Mouse (Mus musculus) neural tube, embryonic 14.5 days (tissue): ENCODE data around the gene Brd1. TPM values are rescaled to one million over a fixed set of nuclear protein-coding genes. Genes with fewer than 3 reads are reported as not detected.
"Not testable (repeated sequence)": the region's sequence is repeated elsewhere in the genome, so short reads cannot be mapped to it uniquely, and the experiment has no call there.

Source experiments
- ATAC-seq: fragments of 200-750 bp; cut with Nextera tagmentation; 2 replicates; pipeline ENCODE4 v1.8.0; 2017; ENCODE audit warnings: low read depth, mild to moderate bottlenecking, moderate TSS enrichment, moderate library complexity
- H3K27ac ChIP-seq: fragments of 300-500 bp; sonication (generic); 2 replicates; pipeline ENCODE4 v1.5.1; 2014; ENCODE audit warnings: low read depth, mild to moderate bottlenecking, control low read depth, low read length, moderate library complexity, mixed read lengths
- H3K27me3 ChIP-seq: fragments of 300-500 bp; sonication (generic); 2 replicates; pipeline ENCODE4 v1.6.1; 2014; ENCODE audit warnings: low read length; ENCODE audit not compliant: control insufficient read depth, insufficient read depth
- H3K36me3 ChIP-seq: fragments of 300-500 bp; sonication (generic); 2 replicates; pipeline ENCODE4 v1.6.1; 2014; ENCODE audit warnings: low read length, mixed read lengths; ENCODE audit not compliant: control insufficient read depth, insufficient read depth
- H3K4me1 ChIP-seq: fragments of 300-500 bp; sonication (generic); 2 replicates; pipeline ENCODE4 v1.6.1; 2014; ENCODE audit warnings: low read length; ENCODE audit not compliant: control insufficient read depth, insufficient read depth
- H3K4me2 ChIP-seq: fragments of 300-500 bp; sonication (generic); 2 replicates; pipeline ENCODE4 v1.6.1; 2014; ENCODE audit warnings: mild to moderate bottlenecking, low read depth, low read length, control low read depth
- H3K4me3 ChIP-seq: fragments of 300-500 bp; sonication (generic); 2 replicates; pipeline ENCODE4 v1.5.1; 2014; ENCODE audit warnings: low read depth, low read length, control low read depth, mixed read lengths
- H3K9ac ChIP-seq: fragments of 300-500 bp; sonication (generic); replicated peaks from 2 replicates; pipeline ENCODE4 v1.6.1; 2014; ENCODE audit warnings: low read depth, mild to moderate bottlenecking, control low read depth, low read length, mixed read lengths
- H3K9me3 ChIP-seq: fragments of 300-500 bp; sonication (generic); 2 replicates; pipeline ENCODE4 v1.6.1; 2016; ENCODE audit warnings: low read length; ENCODE audit not compliant: control insufficient read depth
- WGBS: fragments of 180-500 bp; shearing (Covaris S2); extraction: QIAGEN DNeasy Blood & Tissue Kit; methylation state at CpG from one replicate; pipeline ENCODE4 v1.1.7; 2014; 5-methylcytosine and 5-hydroxymethylcytosine counted together
- polyA plus RNA-seq: library from polyadenylated mRNA; unstranded; fragments of >200 nt; fragmentation: Nextera tagmentation; extraction: Ambion mirVana; gene quantifications from 2 replicates; pipeline ENCODE4 v1.2.1, GENCODE M21; 2014

Gene Brd1
- polyA plus RNA-seq, 1 experiment from 2014 or later: 20.2 TPM

DNA sequence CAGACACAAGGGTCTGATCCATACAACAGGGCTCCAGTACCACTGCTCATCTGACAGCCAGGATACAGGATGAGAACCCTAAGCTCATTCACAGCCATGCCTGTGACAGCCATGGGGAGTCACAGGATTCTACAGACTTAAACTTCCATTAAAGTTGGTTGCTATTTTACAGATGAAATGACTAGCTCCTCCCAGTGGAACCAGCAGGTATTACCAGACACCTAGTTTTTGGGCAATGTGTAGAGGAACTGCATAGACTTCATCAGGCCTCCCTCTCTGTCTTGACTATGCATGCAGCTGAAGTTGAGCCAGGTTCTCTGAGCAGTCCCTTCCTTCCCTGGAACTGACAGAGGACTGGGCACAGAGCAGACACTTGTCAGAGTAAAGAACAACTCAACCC, 17.7 kb downstream of the Brd1 start:
- no peak for ATAC-seq
- Histone ChIP-seq H3K27ac (no peak overlapping the region), H3K36me3 (peaks cover 42% of the 10 kb centered on the region), H3K4me3 (no peak overlapping the region), H3K9ac (no peak overlapping the region), H3K4me1 (0 out of 2 replicates have a peak, but pooled peaks cover 9% of the 10 kb centered on the region), H3K4me2 (no peak overlapping the region), H3K9me3 (no peaks in the 10 kb centered on the region), H3K27me3 (no peaks in the 10 kb centered on the region)

DNA sequence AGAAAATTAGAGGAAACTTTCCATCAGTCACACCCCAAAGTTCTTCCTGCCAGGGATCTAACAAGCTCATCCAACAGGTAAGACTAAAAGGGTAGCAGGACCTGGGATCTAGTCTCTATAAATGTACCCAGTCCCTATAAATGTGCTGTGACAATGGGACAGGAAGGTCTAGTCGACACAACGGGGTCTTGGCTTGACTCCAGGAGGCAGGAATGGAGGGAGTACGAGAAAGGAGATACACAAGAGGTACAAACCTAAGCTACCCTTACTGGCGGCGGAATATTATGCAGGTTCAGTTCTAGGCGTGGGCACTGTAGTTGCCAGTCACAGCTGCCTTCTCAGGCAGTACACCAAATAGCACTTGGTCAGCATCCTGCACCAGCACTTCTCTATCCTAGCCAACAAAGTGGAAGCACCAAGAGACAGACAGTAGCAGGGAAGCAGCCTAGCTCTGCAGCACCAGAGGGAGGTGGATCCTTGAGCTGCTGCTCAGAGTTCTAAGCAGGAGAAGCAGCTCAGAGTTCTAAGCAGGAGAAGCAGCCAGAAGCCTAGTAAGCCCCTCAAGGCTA, 19.9 kb downstream of the Brd1 start:
- Histone ChIP-seq H3K4me1 (0 out of 2 replicates have a peak, but pooled peaks cover 9% of the 10 kb centered on the region), H3K9me3 (no peaks in the 10 kb centered on the region), H3K4me2 (no peak overlapping the region), H3K27me3 (no peaks in the 10 kb centered on the region), H3K4me3 (no peak overlapping the region), H3K27ac (no peak overlapping the region), H3K36me3 (peaks cover 54% of the 10 kb centered on the region), H3K9ac (no peak overlapping the region)
- no peak for ATAC-seq
- WGBS: 89% methylated on average over 6 of the region's 6 CpGs

DNA sequence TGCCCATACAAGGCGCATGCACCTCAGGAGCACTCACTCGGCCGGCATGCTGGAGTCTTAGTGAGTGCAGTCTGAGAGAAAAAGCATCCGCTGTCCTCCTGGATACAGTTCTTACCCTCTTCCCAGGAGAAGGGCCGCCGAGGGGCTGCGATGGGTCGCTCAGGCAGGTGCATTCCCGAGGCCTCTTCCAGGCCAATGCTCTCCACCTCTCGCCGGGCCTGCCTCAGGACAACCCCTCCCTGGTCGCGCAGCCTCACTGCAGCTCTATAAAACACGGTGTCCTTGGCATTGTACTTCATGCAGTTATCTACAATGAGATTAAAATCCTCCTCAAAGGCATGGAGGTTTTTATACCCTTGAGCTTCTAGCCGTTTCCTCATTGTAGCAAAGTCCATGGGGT, 21.5 kb downstream of the Brd1 start:
- H3K9ac ChIP-seq: no peak overlapping the region
- H3K4me1 ChIP-seq: 0 out of 2 replicates have a peak, but pooled peaks cover 3% of the 10 kb centered on the region
- H3K4me2 ChIP-seq: no peak overlapping the region
- no peaks in the 10 kb centered on the region for H3K27me3 ChIP-seq
- no peak for ATAC-seq
- peaks cover 65% of the 10 kb centered on the region for H3K36me3 ChIP-seq
- 95% methylated on average over 15 of the region's 15 CpGs for WGBS
- H3K9me3 ChIP-seq: no peaks in the 10 kb centered on the region
- H3K4me3 ChIP-seq: no peak overlapping the region
- no peak overlapping the region for H3K27ac ChIP-seq

DNA sequence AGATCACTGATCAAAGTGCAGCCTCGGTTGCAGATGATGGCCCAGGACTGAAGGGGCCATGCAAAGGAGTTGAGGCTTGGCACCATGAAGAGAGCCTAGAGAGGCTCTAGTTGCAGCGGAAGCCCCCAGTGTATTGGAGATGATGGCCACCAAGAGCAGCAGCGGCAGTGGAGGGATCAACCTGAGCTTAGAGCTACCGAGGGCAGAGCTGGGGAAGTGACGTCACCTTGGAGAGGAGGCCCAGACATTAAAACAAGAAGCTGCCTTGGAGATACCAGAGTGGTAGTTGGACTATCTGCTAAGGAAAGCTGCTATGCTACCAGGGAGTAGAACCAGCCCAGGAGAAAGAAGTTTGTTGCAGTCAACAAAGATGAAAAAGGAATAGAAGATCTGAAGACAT, 24.2 kb downstream of the Brd1 start:
- Histone ChIP-seq H3K9me3 (no peaks in the 10 kb centered on the region), H3K9ac (no peak overlapping the region), H3K4me3 (no peak overlapping the region), H3K36me3 (peaks cover 76% of the 10 kb centered on the region), H3K27ac (no peak overlapping the region), H3K27me3 (no peaks in the 10 kb centered on the region), H3K4me2 (no peak overlapping the region), H3K4me1 (no peaks in the 10 kb centered on the region)
- no peak for ATAC-seq
- WGBS: 91% methylated on average over 5 of the region's 5 CpGs

DNA sequence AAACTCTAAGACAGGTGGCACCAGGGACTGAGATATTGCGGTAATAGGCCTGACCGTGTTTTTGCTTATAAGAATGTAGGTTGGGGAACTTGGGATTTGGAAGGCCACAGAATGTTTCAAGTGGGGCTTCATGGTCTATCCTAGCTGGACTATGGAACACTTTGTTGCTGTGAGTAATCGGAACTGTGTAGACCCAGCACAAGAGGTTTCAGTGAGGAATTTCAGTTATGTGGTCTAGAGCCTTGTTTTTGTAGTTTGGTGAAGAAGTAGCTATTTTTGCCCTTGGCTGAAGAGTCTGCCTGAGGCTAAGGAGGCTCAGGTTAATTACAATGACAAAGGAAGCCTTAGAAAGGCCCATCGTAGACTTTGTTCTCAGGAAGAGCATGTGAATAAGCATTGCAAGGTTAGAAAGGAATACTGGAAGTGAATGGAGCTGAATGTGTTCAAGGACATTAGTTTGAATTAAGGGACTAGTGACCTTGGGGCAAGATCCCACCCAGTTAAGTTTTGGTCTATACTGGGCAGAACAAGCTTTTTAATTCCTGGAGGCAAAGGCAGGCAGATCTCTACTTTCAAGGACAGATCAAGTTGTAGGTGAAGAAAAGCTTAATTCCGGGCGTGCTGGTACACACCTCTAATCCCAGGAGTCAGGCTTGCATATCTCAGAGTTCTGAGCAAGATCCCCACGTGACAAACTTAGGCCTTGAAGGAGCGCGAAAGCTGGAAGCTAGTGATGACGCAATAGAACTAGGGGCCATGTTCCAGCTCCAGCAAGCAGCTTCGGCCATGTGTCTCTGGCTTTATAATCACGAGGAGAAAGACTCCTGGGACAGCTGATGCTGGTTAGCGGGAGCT, 25.1 kb downstream of the Brd1 start:
- no peak for ATAC-seq
- Histone ChIP-seq H3K4me2 (no peak overlapping the region), H3K27ac (no peak overlapping the region), H3K27me3 (no peaks in the 10 kb centered on the region), H3K9me3 (no peaks in the 10 kb centered on the region), H3K4me1 (no peaks in the 10 kb centered on the region), H3K4me3 (no peak overlapping the region), H3K9ac (no peak overlapping the region), H3K36me3 (peaks cover 84% of the 10 kb centered on the region)
- 80% methylated on average over 13 of the region's 13 CpGs for WGBS

DNA sequence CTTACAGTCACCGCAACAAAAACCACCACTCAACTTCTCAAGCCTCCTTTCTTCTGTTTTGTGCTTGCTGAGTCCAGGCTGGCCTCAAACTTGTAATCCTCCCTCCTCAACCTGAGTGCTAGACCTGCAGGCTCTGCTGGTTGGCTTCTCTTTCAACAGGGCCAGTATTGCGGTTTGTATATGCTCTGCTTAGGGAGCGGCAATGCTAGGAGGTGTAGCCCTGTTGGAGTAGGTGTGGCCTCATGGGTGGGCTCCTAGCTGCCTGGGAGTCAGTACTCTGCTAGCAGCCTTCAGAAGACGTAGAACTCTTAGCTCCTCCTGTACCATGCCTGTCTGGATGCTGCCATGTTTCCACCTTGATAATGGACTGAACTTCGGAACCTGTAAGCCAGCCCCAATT, 25.8 kb downstream of the Brd1 start:
- WGBS: 90% methylated on average over 5 of the region's 5 CpGs

DNA sequence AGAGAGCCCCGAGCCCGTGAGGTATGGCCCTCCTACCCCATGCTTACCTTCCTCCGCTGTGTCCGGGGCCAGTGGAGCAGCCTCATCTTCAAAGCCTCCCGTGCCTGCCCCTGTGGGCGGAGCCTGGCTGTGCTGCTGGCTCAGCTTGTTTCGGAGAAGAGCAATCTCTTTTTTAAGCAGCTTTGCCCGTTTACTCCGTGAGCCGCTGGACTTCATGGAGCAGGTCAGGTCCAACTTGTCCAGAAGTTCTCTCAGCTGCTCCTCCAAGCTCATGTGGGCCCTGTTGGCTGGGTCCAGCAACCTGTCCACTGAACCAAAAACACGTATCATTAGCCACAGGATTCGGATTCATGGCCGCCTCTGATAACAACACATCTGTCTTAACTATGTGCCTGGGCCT, 27.0 kb downstream of the Brd1 start:
- H3K4me2 ChIP-seq, H3K4me1 ChIP-seq, H3K27ac ChIP-seq, H3K4me3 ChIP-seq, H3K27me3 ChIP-seq, H3K9me3 ChIP-seq, H3K9ac ChIP-seq, ATAC-seq: not testable (repeated sequence)
- WGBS: 82% methylated on average over 13 of the region's 13 CpGs
- H3K36me3 ChIP-seq: peaks cover 76% of the 10 kb centered on the region

More for the DNA sequence above, 25.8 kb downstream of the Brd1 start:
- Histone ChIP-seq H3K9ac (no peak overlapping the region), H3K27ac (no peak overlapping the region), H3K27me3 (no peaks in the 10 kb centered on the region), H3K9me3 (no peaks in the 10 kb centered on the region), H3K4me2 (no peak overlapping the region), H3K4me3 (no peak overlapping the region), H3K4me1 (no peaks in the 10 kb centered on the region), H3K36me3 (peaks cover 83% of the 10 kb centered on the region)
- ATAC-seq: no peak

DNA sequence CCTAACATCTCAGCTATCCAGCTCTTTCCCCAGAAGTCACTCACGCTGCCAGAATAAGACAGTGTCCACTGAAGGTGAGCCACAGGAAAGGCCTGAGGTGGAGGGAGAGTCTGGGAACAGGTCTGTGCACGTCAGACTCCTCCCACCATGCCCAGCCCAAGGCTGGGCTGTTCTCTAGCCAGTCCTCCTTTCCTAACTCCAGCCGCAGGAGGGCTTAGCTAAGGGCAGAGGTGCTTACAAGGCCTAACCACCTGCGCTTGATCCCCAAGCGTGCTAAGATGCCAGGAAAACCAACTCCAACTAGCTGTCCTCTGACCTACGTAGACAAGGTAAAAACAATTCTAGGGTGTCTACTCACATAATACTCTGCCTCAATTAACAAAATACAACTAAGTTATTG, 27.7 kb downstream of the Brd1 start:
- Histone ChIP-seq H3K4me1 (no peaks in the 10 kb centered on the region), H3K9me3 (no peaks in the 10 kb centered on the region), H3K4me2 (no peak overlapping the region), H3K27me3 (no peaks in the 10 kb centered on the region), H3K27ac (no peak overlapping the region), H3K9ac (no peak overlapping the region), H3K36me3 (peaks cover 75% of the 10 kb centered on the region), H3K4me3 (no peak overlapping the region)
- ATAC-seq: no peak
- 93% methylated on average over 6 of the region's 6 CpGs for WGBS

DNA sequence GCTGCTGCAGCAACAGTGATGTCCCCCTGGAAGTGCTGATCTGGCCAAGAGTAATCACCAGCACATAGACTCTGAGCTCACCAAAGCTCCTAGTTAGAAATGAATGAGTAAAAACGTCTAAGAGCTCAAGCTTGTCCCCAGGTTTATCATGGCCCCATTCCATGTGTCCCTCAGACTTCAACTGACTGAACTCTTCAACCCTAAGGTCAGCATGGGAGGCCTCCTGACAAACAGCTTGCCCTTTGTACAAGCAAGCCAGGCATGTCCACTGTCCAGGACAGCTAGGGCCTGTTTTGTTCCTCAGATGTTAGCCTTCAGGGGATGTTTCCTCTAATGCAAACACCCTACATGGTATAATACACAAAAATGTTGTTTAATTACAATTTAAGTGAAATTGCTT, 29.7 kb downstream of the Brd1 start:
- Histone ChIP-seq H3K4me1 (no peaks in the 10 kb centered on the region), H3K9ac (no peak overlapping the region), H3K4me3 (no peak overlapping the region), H3K4me2 (no peak overlapping the region), H3K27ac (no peak overlapping the region), H3K36me3 (peaks cover 77% of the 10 kb centered on the region), H3K27me3 (no peaks in the 10 kb centered on the region), H3K9me3 (no peaks in the 10 kb centered on the region)
- WGBS: 78% methylated on average over 1 of the region's 1 CpGs
- no peak for ATAC-seq
